8 mouse cellular contexts compared by ENCODE assay signal in the genomic region with DNA sequence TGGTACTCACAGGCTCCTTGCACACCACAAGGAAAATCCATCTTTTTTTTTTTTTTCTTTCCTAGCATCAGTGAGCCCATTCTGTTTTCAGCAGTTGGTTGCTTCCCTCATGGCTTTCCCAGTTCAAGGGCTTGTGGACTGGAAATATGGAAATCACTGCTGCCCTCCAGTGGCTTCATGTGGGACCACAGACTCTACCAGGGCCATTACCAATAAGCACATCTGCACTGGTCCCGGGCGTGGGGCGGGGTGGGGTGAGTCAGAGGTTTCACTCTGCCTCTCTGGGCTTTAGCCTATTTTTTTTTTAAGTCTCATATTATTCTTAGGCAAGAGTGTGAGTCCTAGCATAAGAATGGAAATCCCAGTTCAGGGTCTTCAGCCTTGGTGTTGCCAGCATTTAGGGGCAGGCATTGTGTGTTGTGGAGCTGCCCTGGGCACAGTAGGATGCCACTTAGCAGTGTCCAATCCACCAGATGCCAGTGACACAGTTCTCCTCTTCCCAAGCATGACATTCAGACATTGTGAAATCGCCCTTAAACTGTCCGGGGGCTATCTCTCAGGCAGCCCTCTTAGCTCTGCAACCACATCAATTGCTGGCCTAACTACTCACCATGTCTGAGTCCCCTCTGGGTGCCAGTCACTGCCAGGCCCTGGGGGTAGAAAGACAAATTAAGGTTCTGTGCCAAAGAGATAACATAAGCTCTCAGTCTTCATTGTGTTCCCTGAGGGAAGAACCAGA.
DNase-seq lines count a peak whose midpoint lies in the region; ATAC-seq and TF ChIP-seq lines count a peak whose summit lies in the region.

No protein-coding gene starts in this region.

- H3K36me3 ChIP-seq in midbrain, embryonic 11.5 days (ENCODE audit: control insufficient read depth, insufficient read depth, low read length), result no peaks in the 10 kb centered on the region
- no peaks in the 10 kb centered on the region for H3K36me3 ChIP-seq in small intestine, adult 2 months (ENCODE audit: control insufficient read depth, insufficient read depth, low read length)

- no peak overlapping the region for H3K4me2 ChIP-seq in midbrain, embryonic 11.5 days

- no peak overlapping the region for H3K4me3 ChIP-seq in midbrain, embryonic 11.5 days (ENCODE audit: low read depth, low read length)
- no peak overlapping the region for H3K4me3 ChIP-seq in small intestine, adult 2 months (ENCODE audit: low read depth, low read length)

- peak; percentile 62; the same call in 1 of the 2 replicates for TF ChIP-seq CTCF in small intestine, adult 2 months (IDR thresholded peaks at IDR 0.05; ENCODE audit: extremely low read depth, insufficient read length, insufficient replicate concordance, low read depth, low read length)

- ATAC-seq in midbrain, embryonic 11.5 days (ENCODE audit: low FRiP score), result peak; percentile 63

- intact Hi-C loops in gastrocnemius, postnatal 14 days (cut with DNase I; ENCODE audit: low total_unique reads), result no loop called here

- no peak for TF ChIP-seq POLR2A in small intestine, adult 2 months (IDR thresholded peaks at IDR 0.05; ENCODE audit: low read depth, low read length)

- no peaks in the 10 kb centered on the region; the same call in 1 of the 2 replicates for H3K27me3 ChIP-seq in midbrain, embryonic 11.5 days (ENCODE audit: control insufficient read depth, insufficient read depth, low read length)
- no peaks in the 10 kb centered on the region for H3K27me3 ChIP-seq in small intestine, adult 2 months (ENCODE audit: control insufficient read depth, insufficient read depth, low read length)

- peaks cover 4% of the 10 kb centered on the region for H3K4me1 ChIP-seq in midbrain, embryonic 11.5 days (ENCODE audit: control insufficient read depth, insufficient read depth, low read length)
- no peaks in the 10 kb centered on the region for H3K4me1 ChIP-seq in small intestine, adult 2 months (ENCODE audit: control insufficient read depth, insufficient read depth, insufficient read length, low read length)

- peak; percentile 100 for DNase-seq in 3T3-L1 (ENCODE audit: low read depth, low spot score)
- DNase-seq in adrenal gland, adult 2 months, result peak; percentile 66
- DNase-seq in embryo, embryonic 10 days (ENCODE audit: low spot score), result peak; percentile 87
- DNase-seq in gastrocnemius, postnatal 14 days, result peak; percentile 90
- DNase-seq in induced T-regulatory cell, adult 2 months (ENCODE audit: low read depth), result peak; percentile 89
- DNase-seq in left cerebral cortex, adult 8-10 months (ENCODE audit: low spot score in 2 of 2), result peak; percentile 44 to 52
- DNase-seq in midbrain, embryonic 11.5 days (ENCODE audit: low spot score, missing footprints), result peak; percentile 95

- no peak overlapping the region for H3K9ac ChIP-seq in midbrain, embryonic 11.5 days (ENCODE audit: low read length)

- no peaks in the 10 kb centered on the region for H3K9me3 ChIP-seq in midbrain, embryonic 11.5 days (ENCODE audit: control insufficient read depth, low read length)

- no peak overlapping the region for H3K27ac ChIP-seq in midbrain, embryonic 11.5 days (ENCODE audit: low read depth, low read length)
- H3K27ac ChIP-seq in small intestine, adult 2 months (ENCODE audit: insufficient read depth, low read depth, low read length), result 0 out of 2 replicates have a peak overlapping the region, but pooled peaks have one; percentile 55

- 56% methylated on average over 5 of the region's 5 CpGs for WGBS in midbrain, embryonic 11.5 days
- WGBS in small intestine, adult 2 months, result 45% methylated on average over 5 of the region's 5 CpGs

Comparison
In these comparisons a context has a peak if more than half of its experiments do, and no peak if none do; other contexts are left out.
1. DNase-seq: peak in every context shown above with its lines; median percentile 100 in 3T3-L1; 95 in midbrain, embryonic 11.5 days; 90 in gastrocnemius, postnatal 14 days; 89 in induced T-regulatory cell, adult 2 months; 87 in embryo, embryonic 10 days; 66 in adrenal gland, adult 2 months; 48 in left cerebral cortex, adult 8-10 months.